Mouse (Mus musculus) stomach, postnatal 0 days (tissue): ENCODE results near the gene Glb1l. TPM values are rescaled to one million over a fixed set of nuclear protein-coding genes. Genes with fewer than 3 reads are reported as not detected.

Experiments used
- ATAC-seq: fragments of 200-750 bp; cut with Nextera tagmentation; 2 replicates; pipeline ENCODE4 v1.8.0; 2017; ENCODE audit not compliant: low FRiP score, low TSS enrichment
- DNase-seq: peaks from one replicate; pipeline ENCODE4 v3.0.0-alpha.2; 2016; ENCODE audit warnings: low spot score
- H3K27ac ChIP-seq: fragments of 300-500 bp; sonication (generic); replicated peaks from 2 replicates; pipeline ENCODE4 v1.5.1; 2014; ENCODE audit warnings: mild to moderate bottlenecking, control low read depth
- H3K27me3 ChIP-seq: fragments of 300-500 bp; sonication (generic); 2 replicates; pipeline ENCODE4 v1.6.1; 2014; ENCODE audit warnings: low read length; ENCODE audit not compliant: control insufficient read depth, insufficient read depth
- H3K36me3 ChIP-seq: fragments of 300-500 bp; sonication (generic); 2 replicates; pipeline ENCODE4 v1.6.1; 2014; ENCODE audit warnings: low read length, mixed read lengths; ENCODE audit not compliant: control insufficient read depth, insufficient read depth
- H3K4me1 ChIP-seq: fragments of 300-500 bp; sonication (generic); replicated peaks from 2 replicates; pipeline ENCODE4 v1.6.1; 2014; ENCODE audit warnings: antibody characterized with exemption; ENCODE audit not compliant: control insufficient read depth, insufficient read depth
- H3K4me2 ChIP-seq: fragments of 300-500 bp; sonication (generic); replicated peaks from 2 replicates; pipeline ENCODE4 v1.6.1; 2014; ENCODE audit warnings: low read depth, mild to moderate bottlenecking, control low read depth, moderate library complexity
- H3K4me3 ChIP-seq: fragments of 300-500 bp; sonication (generic); 2 replicates; pipeline ENCODE4 v1.5.1; 2014; ENCODE audit warnings: low read depth, low read length, control low read depth
- H3K9ac ChIP-seq: fragments of 300-500 bp; sonication (generic); 2 replicates; pipeline ENCODE4 v1.6.1; 2014; ENCODE audit warnings: mild to moderate bottlenecking, low read length, control low read depth, mixed read lengths
- H3K9me3 ChIP-seq: fragments of 300-500 bp; sonication (generic); 2 replicates; pipeline ENCODE4 v1.6.1; 2016; ENCODE audit warnings: low read length; ENCODE audit not compliant: control insufficient read depth
- CTCF ChIP-seq: IDR thresholded peaks from 2 replicates; pipeline ENCODE4 v1.5.1; 2016; ENCODE audit warnings: antibody characterized with exemption, low read depth, mild to moderate bottlenecking, moderate library complexity
- EP300 ChIP-seq: optimal IDR thresholded peaks from 2 replicates; pipeline ENCODE3; 2016; ENCODE audit warnings: antibody characterized with exemption
- WGBS: fragments of 180-500 bp; shearing (Covaris S2); extraction: QIAGEN DNeasy Blood & Tissue Kit; methylation state at CpG from one replicate; pipeline ENCODE4 v1.1.7; 2014; 5-methylcytosine and 5-hydroxymethylcytosine counted together
- polyA plus RNA-seq: library from polyadenylated mRNA; unstranded; fragments of >200 nt; fragmentation: Nextera tagmentation; extraction: Ambion mirVana; gene quantifications from 2 replicates; pipeline ENCODE4 v1.2.1, GENCODE M21; 2015

The Glb1l gene
- polyA plus RNA-seq, 1 experiment from 2014 or later = 5.2 TPM

DNA sequence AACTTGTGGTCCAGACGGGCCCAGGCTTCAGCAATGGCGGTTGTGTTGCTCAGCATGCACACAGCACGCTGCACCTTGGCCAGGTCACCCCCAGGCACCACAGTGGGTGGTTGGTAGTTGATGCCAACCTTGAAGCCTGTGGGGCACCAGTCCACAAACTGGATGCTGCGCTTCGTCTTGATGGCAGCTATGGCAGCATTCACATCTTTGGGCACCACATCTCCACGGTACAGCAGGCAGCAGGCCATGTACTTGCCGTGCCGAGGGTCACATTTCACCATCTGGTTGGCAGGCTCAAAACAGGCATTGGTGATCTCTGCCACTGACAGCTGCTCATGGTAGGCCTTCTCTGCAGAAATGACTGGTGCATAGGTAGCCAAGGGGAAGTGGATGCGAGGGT lies 5.2 kb upstream of the Glb1l start:
- Histone ChIP-seq H3K36me3 (peaks cover 9% of the 10 kb centered on the region; the same call in 1 of the 2 replicates), H3K27ac (peak overlapping the region; percentile 25; the same call in 1 of the 2 replicates), H3K9me3 (no peaks in the 10 kb centered on the region), H3K27me3 (no peaks in the 10 kb centered on the region), H3K9ac (no peak overlapping the region), H3K4me1 (0 out of 2 replicates have a peak, but pooled peaks cover 2% of the 10 kb centered on the region), H3K4me2 (no peak overlapping the region), H3K4me3 (no peak overlapping the region)
- WGBS = 91% methylated on average over 9 of the region's 9 CpGs
- ATAC-seq = no peak
- no peak for TF ChIP-seq CTCF
- no peak for DNase-seq

DNA sequence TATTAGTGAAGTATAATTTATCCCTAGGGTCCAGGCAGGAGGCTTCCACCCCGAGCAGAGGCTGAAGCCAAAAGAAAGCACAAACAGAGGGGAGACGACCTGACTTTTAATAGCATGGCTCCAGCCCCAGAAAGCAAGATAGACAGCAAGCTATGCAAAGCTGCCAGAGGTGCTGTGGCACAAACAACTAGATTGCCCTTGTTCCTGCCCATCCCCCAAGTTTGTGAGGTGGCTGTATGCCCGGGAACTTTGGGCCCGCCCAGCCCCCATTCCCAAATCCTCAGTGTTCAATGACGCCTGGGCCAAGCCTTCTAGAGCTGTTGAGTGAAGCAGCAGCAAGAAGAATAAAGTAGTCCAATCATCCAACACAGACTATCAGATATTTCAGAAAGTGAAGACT lies 4.3 kb upstream of the Glb1l start:
- peak overlapping the region; percentile 81 for H3K27ac ChIP-seq

DNA sequence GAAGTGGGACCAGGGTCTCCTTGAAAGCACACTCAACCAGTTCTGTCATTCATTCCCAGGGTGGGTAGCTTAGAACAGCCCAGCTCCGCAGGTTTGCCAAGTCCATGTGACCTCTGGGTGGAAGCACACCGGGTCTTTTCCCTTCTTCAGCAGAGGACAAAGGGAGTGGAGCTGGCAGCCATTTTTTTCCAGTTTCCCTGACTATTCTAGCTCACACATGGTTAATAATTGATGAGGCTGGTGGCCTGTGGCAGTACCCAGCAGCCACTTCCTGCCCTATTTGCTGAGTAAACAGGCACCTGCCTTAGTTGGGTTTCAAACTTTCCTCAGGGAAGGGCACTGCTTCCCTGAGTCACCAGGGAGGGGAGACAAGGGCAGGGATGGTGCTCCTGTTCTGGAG lies 3.8 kb upstream of the Glb1l start:
- 39% methylated on average over 2 of the region's 2 CpGs for WGBS
- Histone ChIP-seq H3K27me3 (no peaks in the 10 kb centered on the region), H3K27ac (peak overlapping the region; percentile 81), H3K4me1 (peaks cover 2% of the 10 kb centered on the region; the same call in 1 of the 2 replicates), H3K36me3 (peaks cover 9% of the 10 kb centered on the region; the same call in 1 of the 2 replicates), H3K4me2 (no peak overlapping the region), H3K9me3 (no peaks in the 10 kb centered on the region), H3K9ac (no peak overlapping the region), H3K4me3 (no peak overlapping the region)
- DNase-seq = peak; percentile 81
- TF ChIP-seq CTCF (no peak), EP300 (no peak)
- peak; percentile 82 for ATAC-seq

More for the DNA sequence above, 4.3 kb upstream of the Glb1l start:
- Histone ChIP-seq H3K27me3 (no peaks in the 10 kb centered on the region), H3K9ac (no peak overlapping the region), H3K36me3 (peaks cover 9% of the 10 kb centered on the region; the same call in 1 of the 2 replicates), H3K4me2 (no peak overlapping the region), H3K4me3 (no peak overlapping the region), H3K4me1 (peaks cover 2% of the 10 kb centered on the region; the same call in 1 of the 2 replicates), H3K9me3 (no peaks in the 10 kb centered on the region)
- TF ChIP-seq EP300 (peak; percentile 30), CTCF (no peak)
- peak; percentile 55 for DNase-seq
- 45% methylated on average over 5 of the region's 5 CpGs for WGBS
- ATAC-seq = no peak

DNA sequence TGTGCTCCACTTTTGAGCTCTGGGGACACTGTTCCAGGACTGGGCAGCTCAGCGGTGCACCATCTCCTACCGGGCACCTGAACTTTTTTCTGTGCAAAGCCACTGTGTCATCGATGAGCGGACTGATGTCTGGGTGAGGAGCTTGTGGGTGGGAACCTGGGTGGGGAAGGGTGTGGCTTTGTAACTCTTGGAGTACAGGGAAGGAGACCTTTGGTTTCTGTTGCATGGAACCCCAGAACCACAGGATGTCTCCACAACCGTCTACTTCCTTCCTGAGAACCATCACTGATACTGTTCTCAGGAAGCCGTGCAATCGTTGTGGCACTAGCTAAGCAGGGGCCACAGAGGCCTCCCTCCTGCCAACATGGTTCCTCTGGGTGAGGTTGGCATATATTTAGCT lies 2.5 kb upstream of the Glb1l start:
- 69% methylated on average over 7 of the region's 7 CpGs for WGBS
- Histone ChIP-seq H3K9me3 (no peaks in the 10 kb centered on the region), H3K36me3 (peaks cover 9% of the 10 kb centered on the region; the same call in 1 of the 2 replicates), H3K4me2 (no peak overlapping the region), H3K9ac (no peak overlapping the region), H3K4me1 (peaks cover 2% of the 10 kb centered on the region; the same call in 1 of the 2 replicates), H3K27me3 (no peaks in the 10 kb centered on the region), H3K4me3 (no peak overlapping the region), H3K27ac (peak overlapping the region; percentile 81)
- no peak for TF ChIP-seq CTCF
- TF ChIP-seq EP300 = no peak
- DNase-seq = peak; percentile 58
- 0 out of 2 replicates have a peak, but pooled peaks have one; percentile 8 for ATAC-seq

DNA sequence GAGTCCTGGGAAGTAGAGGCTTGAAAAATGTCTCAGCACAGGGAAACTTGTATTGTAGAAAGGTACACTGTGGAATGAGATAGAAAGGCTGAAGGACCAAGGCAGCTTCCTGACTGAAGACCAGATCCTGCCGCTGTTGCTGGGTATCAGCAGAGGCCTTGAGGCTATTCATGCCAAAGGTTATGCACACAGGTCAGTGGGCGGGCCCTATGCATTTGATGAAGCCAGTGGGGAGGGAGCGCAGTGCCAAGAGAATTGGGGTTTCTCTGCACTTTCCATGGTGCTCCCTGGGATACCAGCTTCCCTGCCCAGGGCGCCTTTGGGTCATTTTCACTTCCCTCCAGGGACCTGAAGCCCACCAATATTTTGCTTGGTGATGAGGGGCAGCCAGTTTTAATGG lies 1.9 kb upstream of the Glb1l start:
- DNase-seq = no peak
- Histone ChIP-seq H3K4me2 (no peak overlapping the region), H3K36me3 (peaks cover 9% of the 10 kb centered on the region; the same call in 1 of the 2 replicates), H3K4me1 (peaks cover 2% of the 10 kb centered on the region; the same call in 1 of the 2 replicates), H3K9me3 (no peaks in the 10 kb centered on the region), H3K4me3 (no peak overlapping the region), H3K27ac (no peak overlapping the region), H3K27me3 (no peaks in the 10 kb centered on the region), H3K9ac (no peak overlapping the region)
- TF ChIP-seq CTCF (no peak), EP300 (no peak)
- 70% methylated on average over 4 of the region's 4 CpGs for WGBS
- no peak for ATAC-seq

DNA sequence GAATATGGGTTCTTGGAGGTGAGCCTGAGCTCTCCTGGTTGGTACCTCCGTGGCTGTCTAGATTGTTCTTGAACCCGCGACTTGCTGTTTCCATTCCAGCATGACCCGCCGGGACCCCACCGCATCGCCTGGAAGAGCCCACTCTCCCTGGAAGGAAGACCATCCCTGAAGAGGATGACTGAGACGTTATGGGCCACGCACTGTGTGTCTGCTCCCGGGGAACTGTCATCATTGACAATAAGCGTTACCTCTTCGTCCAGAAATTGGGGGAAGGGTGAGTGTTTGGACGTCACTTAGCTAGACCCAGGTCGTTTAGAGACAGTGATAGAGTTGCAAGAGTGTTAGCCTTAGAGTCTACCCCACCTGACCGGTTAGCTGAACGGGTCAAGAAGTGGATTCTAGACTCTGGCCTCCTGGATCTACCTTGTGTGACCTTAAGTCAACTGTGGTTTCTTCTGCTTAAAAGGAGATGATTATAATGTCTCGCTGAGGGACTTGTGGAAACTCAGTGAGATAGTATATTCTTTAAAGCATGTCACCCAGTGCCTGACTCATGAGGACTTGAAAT lies 612 bp upstream of the Glb1l start:
- Histone ChIP-seq H3K36me3 (peaks cover 9% of the 10 kb centered on the region; the same call in 1 of the 2 replicates), H3K9me3 (no peaks in the 10 kb centered on the region), H3K27me3 (no peaks in the 10 kb centered on the region), H3K4me2 (peak overlapping the region; percentile 95), H3K4me1 (no peaks in the 10 kb centered on the region; the same call in 1 of the 2 replicates), H3K4me3 (peak overlapping the region; percentile 91), H3K9ac (peak overlapping the region; percentile 96), H3K27ac (peak overlapping the region; percentile 76)
- no peak for TF ChIP-seq EP300
- DNase-seq (no peak), ATAC-seq (no peak)
- 10% methylated on average over 17 of the region's 17 CpGs for WGBS
